Mouse (Mus musculus): ENCODE results near the gene Ankrd13d. TPM values are rescaled to one million over a fixed set of nuclear protein-coding genes. Genes with fewer than 3 reads are reported as not detected.

Ankrd13d gene
- total and polyA plus RNA-seq, 3 experiments, result 0.96 to 2.6 TPM; not detected in 1

DNA sequence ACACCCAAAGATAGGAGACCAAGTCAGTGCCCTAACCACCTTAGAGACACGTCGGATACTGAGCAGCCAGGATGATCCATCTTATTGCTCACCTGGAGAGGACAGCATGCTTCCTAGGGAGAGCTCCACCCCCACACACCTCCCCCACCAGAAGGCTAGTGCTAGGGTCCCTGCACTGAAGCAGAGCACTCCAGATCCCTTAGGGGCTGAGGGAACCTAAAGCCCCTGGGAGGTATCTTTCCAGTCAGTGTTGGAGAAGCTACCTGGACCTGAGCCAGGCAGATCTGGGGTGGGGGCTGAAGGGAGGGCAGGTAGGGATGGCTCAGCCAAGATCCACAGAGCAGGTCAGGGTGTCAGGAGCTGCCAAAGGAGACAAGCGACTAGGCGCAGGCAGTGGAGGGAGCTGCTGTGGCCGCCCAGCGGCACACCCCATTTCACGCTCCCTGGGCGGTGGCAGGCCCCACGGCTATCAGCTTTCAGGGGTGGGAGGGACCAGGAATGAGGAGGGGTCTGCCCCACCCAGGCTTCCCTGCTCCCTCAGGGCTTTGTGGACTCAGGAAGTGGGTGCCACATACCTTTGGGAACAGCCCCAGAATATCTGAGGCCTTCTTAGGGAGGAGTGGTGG, 53.4 kb downstream of the Ankrd13d start:
- H3K27ac ChIP-seq (ENCODE audit: control insufficient read depth, low read depth, low read length), result no peak overlapping the region
- H3K9ac ChIP-seq (ENCODE audit: control insufficient read depth, low read depth, low read length, poor library complexity, severe bottlenecking), result no peak overlapping the region; the same call in 1 of the 2 replicates
- no peaks in the 10 kb centered on the region for H3K27me3 ChIP-seq (ENCODE audit: control insufficient read depth in 1 of 2, insufficient read depth in 2 of 2, low read length in 2 of 2)
- peaks cover 2% of the 10 kb centered on the region; the same call in 1 of the 2 replicates for H3K79me2 ChIP-seq (ENCODE audit: control insufficient read depth, insufficient read depth, low read length, poor library complexity)
- no peaks in the 10 kb centered on the region for H3K9me3 ChIP-seq (replicated peaks; ENCODE audit: insufficient read depth, low read length)
- no peak for DNase-seq (ENCODE audit: low read depth, low spot score)
- H3K36me3 ChIP-seq (ENCODE audit: control insufficient read depth in 1 of 2, insufficient read depth in 2 of 2, low read length in 2 of 2), result peaks cover 0 to 11% of the 10 kb centered on the region in 2 experiments; a peak in 2 of 4 replicates
- TF ChIP-seq MEF2A (IDR thresholded peaks at IDR 0.05; ENCODE audit: extremely low read depth, insufficient replicate concordance, low read depth, low read length, poor library complexity, severe bottlenecking) (no peak), SMC3 (IDR thresholded peaks at IDR 0.05; ENCODE audit: low read depth, low read length) (no peak), BHLHE40 (IDR thresholded peaks at IDR 0.05; ENCODE audit: borderline replicate concordance, low read depth, low read length) (no peak), CHD2 (IDR thresholded peaks at IDR 0.05; ENCODE audit: low read length) (no peak), EP300 (IDR thresholded peaks at IDR 0.05; ENCODE audit: low read depth in 1 of 2, low read length in 2 of 2) (no peak), GABPA (IDR thresholded peaks at IDR 0.05; ENCODE audit: low read depth, low read length) (no peak), KAT2A (conservative IDR thresholded peaks at IDR 0.05; ENCODE audit: low read depth, low read length) (no peak), ETS1 (IDR thresholded peaks at IDR 0.05; ENCODE audit: low read depth, low read length) (no peak), ZC3H11A (IDR thresholded peaks at IDR 0.05; ENCODE audit: low read depth, low read length) (no peak), JUND (IDR thresholded peaks at IDR 0.05; ENCODE audit: low read depth, low read length) (no peak), POLR2AphosphoS2 (IDR thresholded peaks at IDR 0.05; ENCODE audit: low read length) (no peak), TBP (IDR thresholded peaks at IDR 0.05; ENCODE audit: low read depth, low read length) (no peak), RCOR1 (IDR thresholded peaks at IDR 0.05; ENCODE audit: low read depth, low read length) (no peak), ZMIZ1 (IDR thresholded peaks at IDR 0.05; ENCODE audit: low read depth, low read length) (no peak), USF1 (IDR thresholded peaks at IDR 0.05; ENCODE audit: low read depth, low read length) (no peak)
- H3K4me3 ChIP-seq (ENCODE audit: control insufficient read depth in 1 of 2, insufficient read depth in 1 of 2, low read depth in 2 of 2, low read length in 2 of 2), result no peak overlapping the region
- H3K4me1 ChIP-seq (ENCODE audit: control insufficient read depth in 1 of 2, insufficient read depth in 2 of 2, low read length in 2 of 2), result peaks cover 2 to 29% of the 10 kb centered on the region in 2 experiments; a peak in 3 of 4 replicates

DNA sequence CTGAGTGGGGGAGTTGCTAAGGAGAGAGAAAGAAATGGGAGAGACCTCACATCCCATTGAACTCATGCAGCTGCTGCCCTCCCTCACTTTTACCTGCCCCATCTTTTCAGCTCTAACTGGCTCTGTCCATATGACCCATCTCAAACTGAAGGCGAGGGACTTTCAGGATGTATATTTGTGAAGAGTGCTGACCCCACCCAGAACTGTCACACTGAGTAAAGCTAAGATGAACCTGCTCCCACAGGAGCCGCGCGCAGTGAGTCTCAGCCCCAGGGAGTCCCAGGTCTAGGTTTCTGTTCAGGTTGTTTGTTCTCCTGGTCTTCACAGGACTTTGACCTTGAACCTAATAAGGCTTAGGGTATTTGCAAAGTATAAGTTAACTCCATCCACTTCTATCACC, 54.0 kb downstream of the Ankrd13d start:
- TF ChIP-seq UBTF (IDR thresholded peaks at IDR 0.05; ENCODE audit: borderline replicate concordance, insufficient read depth, low read depth, low read length) (no peak), RCOR1 (IDR thresholded peaks at IDR 0.05; ENCODE audit: low read depth, low read length) (no peak), ZMIZ1 (IDR thresholded peaks at IDR 0.05; ENCODE audit: low read depth, low read length) (no peak)
- Histone ChIP-seq H3K4me3 (ENCODE audit: control insufficient read depth in 1 of 2, insufficient read depth in 1 of 2, low read depth in 2 of 2, low read length in 2 of 2) (no peak overlapping the region), H3K9me3 (replicated peaks; ENCODE audit: insufficient read depth, low read length) (no peaks in the 10 kb centered on the region), H3K27me3 (ENCODE audit: control insufficient read depth in 1 of 2, insufficient read depth in 2 of 2, low read length in 2 of 2) (no peaks in the 10 kb centered on the region), H3K27ac (ENCODE audit: control insufficient read depth, low read depth, low read length) (no peak overlapping the region), H3K36me3 (ENCODE audit: control insufficient read depth in 1 of 2, insufficient read depth in 2 of 2, low read length in 2 of 2) (peaks cover 0 to 11% of the 10 kb centered on the region in 2 experiments; a peak in 2 of 4 replicates), H3K4me1 (ENCODE audit: control insufficient read depth in 1 of 2, insufficient read depth in 2 of 2, low read length in 2 of 2) (peaks cover 2 to 29% of the 10 kb centered on the region in 2 experiments; a peak in 3 of 4 replicates), H3K79me2 (ENCODE audit: control insufficient read depth, insufficient read depth, low read length, poor library complexity) (peaks cover 2% of the 10 kb centered on the region; the same call in 1 of the 2 replicates), H3K9ac (ENCODE audit: control insufficient read depth, low read depth, low read length, poor library complexity, severe bottlenecking) (no peak overlapping the region)
- no peak for DNase-seq (ENCODE audit: low read depth, low spot score)
